Comparison of ENCODE assay signal across 16 mouse cellular contexts in the genomic region with DNA sequence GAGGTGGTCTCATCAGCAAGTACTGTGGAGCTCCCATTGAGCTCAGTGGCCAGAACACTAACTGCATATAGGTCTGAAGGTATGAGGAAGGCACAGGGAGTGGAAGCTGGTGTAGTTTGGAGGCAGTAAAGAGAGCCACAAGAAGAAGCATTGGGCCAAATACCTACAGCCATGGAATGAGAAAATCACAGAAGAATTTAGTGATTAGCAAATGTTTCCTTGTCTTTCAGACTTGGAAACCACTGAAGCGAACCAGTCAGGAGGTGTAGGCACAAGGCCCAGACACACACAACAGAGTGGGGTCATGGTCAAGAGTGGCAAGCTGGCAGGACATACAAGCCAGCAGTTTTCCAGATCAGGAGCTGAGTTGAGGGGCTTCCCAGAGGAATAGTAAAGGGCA.
"Had no signal": no experiment of that assay in that cellular context is flagged by ENCODE, and none has a peak within 500 bp of the region (broad histone marks: within the 10 kb centered on the region; RNA-seq: fewer than 3 reads in every experiment).

No protein-coding gene starts in this region.

- H3K36me3 ChIP-seq: limb, embryonic 10.5 days; limb, embryonic 13.5 days; midbrain, embryonic 10.5 days; midbrain, embryonic 13.5 days had no signal

- H3K9me3 ChIP-seq: limb, embryonic 13.5 days; megakaryocyte, embryonic 14.5 days; midbrain, embryonic 10.5 days; midbrain, embryonic 13.5 days had no signal

- H3K27ac ChIP-seq: layer of hippocampus, adult 2 months; limb, embryonic 10.5 days; limb, embryonic 13.5 days; liver, embryonic 14.5 days; midbrain, embryonic 10.5 days; midbrain, embryonic 13.5 days had no signal

- H3K27me3 ChIP-seq: limb, embryonic 13.5 days; midbrain, embryonic 13.5 days had no signal

- H3K4me3 ChIP-seq: layer of hippocampus, adult 2 months; limb, embryonic 10.5 days; limb, embryonic 13.5 days; megakaryocyte, embryonic 14.5 days; midbrain, embryonic 10.5 days; midbrain, embryonic 13.5 days had no signal

- DNase-seq: kidney, adult 11 months; kidney, adult 9 months; kidney, postnatal 25 days; layer of hippocampus, adult 9-11 months; liver, postnatal 0 days; lung, embryonic 14.5 days; lung, postnatal 14 days; thymus, adult 18-20 months; thymus, postnatal 36 days had no signal

- H3K4me1 ChIP-seq: limb, embryonic 10.5 days; limb, embryonic 13.5 days; megakaryocyte, embryonic 14.5 days; midbrain, embryonic 10.5 days; midbrain, embryonic 13.5 days had no signal
